Mouse (Mus musculus) gastrocnemius, postnatal 4 days (tissue): ENCODE measurements at regions not wholly inside any gene's neighbourhood (a gene's known extent, or its start where the extent isn't known, plus 50 kb on each side); places are given as distances from the start of the nearest gene placed in this dataset.
"Not testable (repeated sequence)": the region's sequence is repeated elsewhere in the genome, so short reads cannot be mapped to it uniquely, and the experiment has no call there.

Source experiments
- DNase-seq, 2 experiments: peaks; one replicate each; pipeline ENCODE4 v3.0.0; 2021 to 2022; ENCODE audit warnings: low spot score in 2 of 2, mixed read lengths in 2 of 2

DNA sequence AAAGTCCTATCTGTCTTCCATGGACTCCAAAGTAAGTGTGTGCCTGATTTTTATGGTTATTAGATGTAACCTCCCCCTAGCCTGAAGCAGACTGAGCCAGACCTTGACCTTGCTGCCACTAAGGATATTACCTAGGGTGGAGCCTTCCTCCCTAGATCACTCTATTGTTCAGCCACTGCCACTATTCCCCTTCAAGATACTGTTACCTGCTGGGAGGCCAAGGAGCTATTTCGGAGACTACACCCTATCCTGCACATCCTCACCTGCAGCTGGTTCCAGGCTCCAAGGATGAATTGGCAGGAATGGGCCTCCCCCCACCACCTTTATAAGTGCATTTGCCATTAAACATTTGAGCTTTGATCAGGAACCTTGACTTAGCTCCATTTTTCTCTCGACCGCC lies 769.4 kb downstream of the Efna5 start:
- not testable (repeated sequence) for DNase-seq

- no peak for DNase-seq
Observed at GRCm38 (mm10) chr17:62109052-62109451, 772.1 kb downstream of the Efna5 start.

DNA sequence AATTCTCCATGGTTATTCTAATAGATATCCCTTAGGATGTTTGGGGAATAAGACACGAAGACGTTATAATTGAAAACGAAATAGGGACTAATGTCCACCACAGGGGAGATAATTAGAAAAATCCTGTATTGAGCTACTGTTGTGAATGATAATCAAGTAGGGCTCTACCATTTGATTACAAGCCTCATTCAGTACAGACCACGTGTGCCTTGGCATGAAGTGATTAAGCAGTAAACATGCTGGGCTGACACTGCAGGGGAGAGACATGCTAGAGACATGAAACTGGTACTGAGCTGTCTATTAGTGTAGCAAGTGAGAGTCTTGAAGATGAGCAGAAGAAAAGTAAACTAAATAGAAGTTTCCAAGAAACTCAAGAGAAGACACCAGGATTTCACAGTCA lies 797.8 kb downstream of the Efna5 start:
- no peak for DNase-seq

DNA sequence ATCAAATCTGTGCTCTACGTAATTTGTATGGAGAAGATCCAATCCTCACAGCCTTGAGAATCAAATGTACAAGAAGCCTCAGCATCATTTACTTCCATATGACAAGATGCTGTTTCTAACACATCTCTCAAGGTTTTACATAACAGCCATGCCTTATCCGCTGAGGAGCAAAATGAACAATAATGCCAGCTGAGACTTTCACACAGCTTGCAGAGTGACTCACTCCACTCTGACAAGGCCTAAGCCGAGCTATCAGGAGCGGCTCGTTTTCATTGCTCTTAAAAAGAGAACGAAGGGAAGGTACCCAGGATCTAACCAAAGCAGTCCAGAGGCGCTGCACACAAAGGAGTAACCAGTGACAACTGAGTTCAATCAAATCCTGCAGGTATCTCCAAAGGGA lies 803.5 kb downstream of the Efna5 start:
- no peak for DNase-seq

DNA sequence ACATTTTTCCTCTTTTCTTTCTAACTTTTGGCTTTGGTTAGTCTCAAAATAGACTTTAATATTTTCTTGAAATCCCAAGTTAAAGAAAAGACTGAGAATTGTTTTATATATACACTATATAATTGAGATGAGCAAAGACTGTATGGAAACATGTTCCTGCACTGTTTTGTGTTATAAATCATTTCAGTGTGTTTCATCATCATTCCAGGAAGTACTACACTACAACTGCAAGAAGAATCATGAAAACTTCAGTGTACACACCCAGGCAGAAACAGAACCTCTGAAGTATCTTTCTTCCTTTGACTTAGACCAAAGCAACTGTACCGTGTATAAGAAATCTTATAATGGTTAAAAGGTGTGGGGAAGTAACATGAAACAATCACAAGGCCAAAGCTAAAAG lies 816.2 kb downstream of the Efna5 start:
- DNase-seq, result no peak

GRCm38 (mm10) chr17:62058016-62058415 lies 823.1 kb downstream of the Efna5 start:
- DNase-seq, result no peak

DNA sequence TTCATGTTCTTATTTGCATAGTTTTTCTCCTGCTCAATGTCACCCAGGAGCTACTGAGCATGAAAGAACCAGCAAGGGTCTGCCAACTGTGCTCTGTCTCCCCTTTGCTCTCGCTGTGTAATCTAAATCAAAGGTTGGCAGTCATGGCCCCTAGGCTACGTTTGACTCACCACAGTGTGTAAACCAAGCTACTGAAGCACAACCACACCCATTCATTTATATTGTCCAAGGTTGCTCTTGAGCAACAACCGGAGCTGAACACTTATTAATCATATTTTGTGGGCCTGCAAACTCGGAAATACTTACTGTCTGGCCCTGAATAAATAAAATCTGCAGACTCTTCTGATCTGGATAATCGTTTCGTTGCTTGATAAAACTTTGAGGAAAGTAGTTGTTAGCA lies 826.3 kb downstream of the Efna5 start:
- DNase-seq, result no peak

DNA sequence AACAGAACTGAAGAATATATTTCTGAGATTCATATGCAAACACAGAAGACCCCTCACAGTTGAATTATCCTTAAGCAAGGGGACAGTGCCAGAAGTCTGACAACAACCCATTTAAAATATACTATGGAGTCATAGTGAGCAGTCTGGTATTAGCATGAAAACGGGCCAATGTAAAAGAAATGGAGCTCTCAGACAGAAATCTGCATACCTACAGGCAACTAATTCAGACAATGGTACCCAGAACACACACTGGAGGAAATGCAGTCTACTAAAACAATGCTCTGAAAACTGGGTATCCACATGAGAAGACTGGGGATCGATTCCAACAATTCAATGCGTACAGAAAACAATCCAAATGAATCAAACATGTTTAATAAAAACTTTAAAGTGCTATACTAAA lies 832.1 kb downstream of the Efna5 start:
- DNase-seq, result no peak

DNA sequence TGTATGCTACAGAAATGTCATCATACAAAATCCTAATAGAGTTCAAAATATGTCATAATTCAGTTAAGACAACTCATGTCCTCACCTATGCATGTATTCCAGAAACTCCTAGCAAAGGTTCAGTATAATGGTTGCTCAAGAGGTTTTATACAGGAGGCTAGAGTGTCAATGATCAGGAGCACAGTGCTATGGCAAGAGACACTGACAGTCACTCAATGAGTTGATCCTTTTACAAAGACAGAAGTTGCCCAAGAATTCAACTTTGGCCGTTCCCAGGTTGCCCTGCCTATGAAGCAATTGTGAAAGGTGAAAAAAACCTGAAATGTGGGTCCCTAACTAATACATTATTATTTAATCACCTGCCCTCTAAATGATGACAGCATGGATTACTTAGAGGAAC lies 850.5 kb downstream of the Efna5 start:
- DNase-seq, result no peak
